Mouse (Mus musculus) kidney, embryonic 14.5 days (tissue): ENCODE results near the gene Kcnq1. TPM values are rescaled to one million over a fixed set of nuclear protein-coding genes. Genes with fewer than 3 reads are reported as not detected.

Experiments used
- ATAC-seq: fragments of 200-750 bp; cut with Nextera tagmentation; 2 replicates; pipeline ENCODE4 v1.8.0; 2017; ENCODE audit warnings: moderate number of reproducible peaks, mild to moderate bottlenecking, moderate TSS enrichment, moderate library complexity; ENCODE audit not compliant: low FRiP score, low TSS enrichment
- H3K27ac ChIP-seq: fragments of 300-500 bp; sonication (generic); 2 replicates; pipeline ENCODE4 v1.5.1; 2014; ENCODE audit warnings: low read depth, mild to moderate bottlenecking, low read length, moderate library complexity, mixed read lengths
- H3K27me3 ChIP-seq: fragments of 300-500 bp; sonication (generic); 2 replicates; pipeline ENCODE4 v1.6.1; 2014; ENCODE audit warnings: mild to moderate bottlenecking, low read length; ENCODE audit not compliant: control insufficient read depth, insufficient read depth
- H3K36me3 ChIP-seq: fragments of 300-500 bp; sonication (generic); 2 replicates; pipeline ENCODE4 v1.6.1; 2014; ENCODE audit warnings: low read length, mixed read lengths; ENCODE audit not compliant: control insufficient read depth, insufficient read depth
- H3K4me1 ChIP-seq: fragments of 300-500 bp; sonication (generic); 2 replicates; pipeline ENCODE4 v1.6.1; 2014; ENCODE audit warnings: low read length, mixed read lengths; ENCODE audit not compliant: control insufficient read depth, insufficient read depth
- H3K4me2 ChIP-seq: fragments of 300-500 bp; sonication (generic); replicated peaks from 2 replicates; pipeline ENCODE4 v1.6.1; 2014; ENCODE audit warnings: low read depth, mild to moderate bottlenecking, low read length
- H3K4me3 ChIP-seq: fragments of 300-500 bp; sonication (generic); 2 replicates; pipeline ENCODE4 v1.5.1; 2014; ENCODE audit warnings: mild to moderate bottlenecking, low read length
- H3K9ac ChIP-seq: fragments of 300-500 bp; sonication (generic); 2 replicates; pipeline ENCODE4 v1.6.1; 2014; ENCODE audit warnings: low read depth, mild to moderate bottlenecking, low read length, moderate library complexity
- H3K9me3 ChIP-seq: fragments of 300-500 bp; sonication (generic); 2 replicates; pipeline ENCODE4 v1.6.1; 2016; ENCODE audit warnings: low read length; ENCODE audit not compliant: control insufficient read depth
- WGBS: fragments of 180-500 bp; shearing (Covaris S2); extraction: QIAGEN DNeasy Blood & Tissue Kit; methylation state at CpG from one replicate; pipeline ENCODE4 v1.1.7; 2014; 5-methylcytosine and 5-hydroxymethylcytosine counted together
- polyA plus RNA-seq: library from polyadenylated mRNA; unstranded; fragments of >200 nt; fragmentation: Nextera tagmentation; extraction: Ambion mirVana; gene quantifications from 2 replicates; pipeline ENCODE4 v1.2.1, GENCODE M21; 2014

Gene Kcnq1
- polyA plus RNA-seq, 1 experiment from 2014 or later = 5.4 TPM

GRCm38 (mm10) chr7:143100759-143101158 lies 5.4 kb upstream of the Kcnq1 start:
- 72% methylated on average over 4 of the region's 4 CpGs for WGBS
- Histone ChIP-seq H3K27me3 (peaks cover 2% of the 10 kb centered on the region; the same call in 1 of the 2 replicates), H3K9ac (no peak overlapping the region), H3K4me1 (no peaks in the 10 kb centered on the region), H3K9me3 (no peaks in the 10 kb centered on the region), H3K4me3 (no peak overlapping the region), H3K4me2 (no peak overlapping the region), H3K27ac (no peak overlapping the region), H3K36me3 (no peaks in the 10 kb centered on the region)
- no peak for ATAC-seq

DNA sequence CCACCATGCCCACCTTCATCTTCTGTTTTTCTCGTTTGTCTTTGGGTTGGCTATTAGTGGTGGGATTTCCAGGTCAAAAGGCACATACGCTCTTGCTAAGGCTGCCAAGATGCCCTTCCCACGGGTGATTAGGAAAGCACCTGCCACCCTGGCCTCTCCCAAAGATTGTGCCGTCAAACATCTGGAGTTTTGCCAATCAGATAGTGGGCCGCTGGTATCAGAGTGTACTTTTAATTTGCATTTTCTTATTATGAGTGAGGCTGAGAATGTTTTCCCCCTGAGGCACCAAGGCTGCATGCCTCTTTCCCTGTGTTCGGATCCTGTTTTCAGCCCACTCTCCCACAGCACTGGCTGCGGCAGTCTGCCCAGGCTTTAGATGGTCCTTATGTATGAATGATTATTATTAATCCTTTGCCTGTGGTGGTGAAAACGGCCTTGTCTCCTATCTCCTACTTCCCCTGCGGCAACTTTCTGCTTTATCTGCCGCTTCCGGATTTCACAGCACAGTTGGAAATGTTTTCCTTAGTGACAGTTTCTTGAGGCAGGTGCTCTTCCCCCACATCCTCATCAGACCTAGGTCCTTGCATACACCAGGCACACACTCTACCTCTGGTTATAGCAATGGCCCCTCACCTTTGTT lies 784 bp upstream of the Kcnq1 start:
- no peak overlapping the region for H3K4me2 ChIP-seq
- H3K9ac ChIP-seq = no peak overlapping the region
- H3K36me3 ChIP-seq = no peaks in the 10 kb centered on the region
- peaks cover 13% of the 10 kb centered on the region for H3K4me1 ChIP-seq
- no peak for ATAC-seq
- H3K27me3 ChIP-seq = peaks cover 29% of the 10 kb centered on the region
- no peaks in the 10 kb centered on the region for H3K9me3 ChIP-seq
- WGBS = 65% methylated on average over 11 of the region's 11 CpGs
- no peak overlapping the region for H3K27ac ChIP-seq
- no peak overlapping the region for H3K4me3 ChIP-seq

DNA sequence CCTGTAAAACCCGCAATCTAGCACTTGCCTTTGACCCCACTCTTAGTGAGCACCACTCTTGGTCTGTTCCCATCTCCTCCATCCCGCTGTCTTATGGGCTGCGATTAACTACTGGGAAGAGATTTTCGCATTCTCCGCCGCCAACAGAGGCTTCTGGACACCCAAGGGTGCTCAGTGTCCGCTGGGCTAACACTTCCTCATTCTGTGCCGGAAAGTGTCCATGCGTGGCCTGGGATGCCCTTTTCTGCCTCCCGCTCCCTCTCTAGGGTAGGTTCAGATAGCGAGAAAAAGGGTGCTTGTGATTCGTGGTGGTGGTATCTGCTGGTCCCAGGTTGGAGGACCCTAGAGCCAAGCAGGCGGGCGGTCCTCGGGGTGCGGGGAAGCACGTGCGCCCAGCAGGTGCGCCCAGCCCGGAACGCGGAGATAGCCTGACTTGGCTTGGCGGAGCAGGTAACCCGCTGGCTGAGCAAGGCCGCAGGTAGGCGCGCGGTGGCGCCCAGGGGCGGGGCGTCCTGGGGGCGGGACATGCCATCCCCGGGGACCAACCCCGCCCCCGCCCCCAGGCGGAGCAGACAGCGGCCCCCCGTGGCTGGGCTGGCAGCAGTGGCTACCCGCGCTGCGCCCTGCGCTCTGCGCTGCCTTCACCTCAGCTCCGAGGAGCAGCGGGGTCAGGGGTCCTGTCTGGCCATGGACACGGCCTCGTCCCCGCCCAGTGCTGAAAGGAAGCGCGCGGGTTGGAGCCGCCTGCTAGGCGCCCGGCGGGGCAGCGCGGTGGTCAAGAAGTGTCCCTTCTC lies 707 bp downstream of the Kcnq1 start:
- ATAC-seq = peak; percentile 54
- peak overlapping the region; percentile 45; the same call in 1 of the 2 replicates for H3K9ac ChIP-seq

DNA sequence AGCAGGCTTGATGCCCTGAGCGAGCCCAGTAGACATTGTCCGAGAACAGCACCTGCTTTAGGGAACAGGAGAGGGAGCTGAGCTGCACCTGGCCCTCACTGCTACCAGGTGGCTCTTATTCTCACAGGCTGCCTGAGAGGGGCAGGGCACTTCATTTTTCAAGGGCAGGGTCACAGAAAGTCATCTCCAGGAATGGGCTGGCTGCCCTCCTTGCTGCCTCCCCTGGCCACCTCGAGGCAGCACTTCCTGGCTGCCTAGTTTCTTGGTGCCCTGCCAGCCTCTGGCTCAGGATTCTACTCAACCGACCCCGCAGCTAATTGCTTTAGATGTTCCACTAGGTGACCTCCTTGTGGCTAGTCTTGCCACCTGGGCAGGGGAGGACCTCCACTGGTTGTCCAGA lies 2.0 kb downstream of the Kcnq1 start:
- Histone ChIP-seq H3K4me1 (peaks cover 13% of the 10 kb centered on the region), H3K36me3 (no peaks in the 10 kb centered on the region), H3K9me3 (no peaks in the 10 kb centered on the region), H3K4me3 (no peak overlapping the region), H3K4me2 (peak overlapping the region; percentile 19), H3K27me3 (peaks cover 29% of the 10 kb centered on the region), H3K27ac (no peak overlapping the region), H3K9ac (no peak overlapping the region)
- 31% methylated on average over 5 of the region's 5 CpGs for WGBS
- no peak for ATAC-seq

More for the DNA sequence above, 707 bp downstream of the Kcnq1 start:
- Histone ChIP-seq H3K4me3 (peak overlapping the region; percentile 47), H3K27ac (no peak overlapping the region), H3K27me3 (peaks cover 29% of the 10 kb centered on the region), H3K36me3 (no peaks in the 10 kb centered on the region), H3K4me2 (peak overlapping the region; percentile 92), H3K4me1 (peaks cover 13% of the 10 kb centered on the region), H3K9me3 (no peaks in the 10 kb centered on the region)
- 6% methylated on average over 54 of the region's 57 CpGs for WGBS

GRCm38 (mm10) chr7:143108996-143109660 lies 3.0 kb downstream of the Kcnq1 start:
- Histone ChIP-seq H3K27ac (peak overlapping the region; percentile 42; the same call in 1 of the 2 replicates), H3K36me3 (no peaks in the 10 kb centered on the region), H3K4me1 (peaks cover 13% of the 10 kb centered on the region), H3K4me2 (peak overlapping the region; percentile 19), H3K27me3 (peaks cover 29% of the 10 kb centered on the region), H3K9me3 (no peaks in the 10 kb centered on the region), H3K4me3 (no peak overlapping the region), H3K9ac (no peak overlapping the region)
- 16% methylated on average over 3 of the region's 3 CpGs for WGBS
- ATAC-seq = no peak

DNA sequence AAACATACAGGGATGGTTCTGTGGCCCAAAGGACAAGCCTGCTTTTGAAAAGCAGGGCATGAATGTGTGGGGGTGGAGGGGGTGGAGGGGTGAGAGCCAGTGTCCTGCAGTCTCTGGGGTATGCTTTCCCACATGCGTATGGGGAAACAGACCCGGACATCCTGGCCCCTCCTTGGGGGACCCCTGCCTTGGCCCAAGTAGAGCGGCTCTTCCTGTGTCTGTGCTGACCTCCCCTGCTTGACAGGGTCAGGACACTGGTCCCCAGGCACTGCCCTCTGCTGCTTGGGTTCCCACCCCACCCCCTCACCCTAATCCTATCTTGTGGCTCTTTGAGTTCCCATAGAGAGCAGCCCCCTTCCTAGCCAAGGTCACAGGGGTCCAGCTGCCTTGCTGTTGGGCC lies 3.5 kb downstream of the Kcnq1 start:
- Histone ChIP-seq H3K27ac (no peak overlapping the region), H3K9ac (no peak overlapping the region), H3K36me3 (no peaks in the 10 kb centered on the region), H3K4me3 (no peak overlapping the region), H3K9me3 (no peaks in the 10 kb centered on the region), H3K27me3 (peaks cover 29% of the 10 kb centered on the region), H3K4me2 (no peak overlapping the region), H3K4me1 (peaks cover 13% of the 10 kb centered on the region)
- no peak for ATAC-seq
- WGBS = 62% methylated on average over 3 of the region's 3 CpGs

- H3K4me1 ChIP-seq = peaks cover 13% of the 10 kb centered on the region
- H3K36me3 ChIP-seq = no peaks in the 10 kb centered on the region
- H3K27me3 ChIP-seq = peaks cover 27% of the 10 kb centered on the region
- no peak overlapping the region for H3K4me3 ChIP-seq
- no peaks in the 10 kb centered on the region for H3K9me3 ChIP-seq
- 83% methylated on average over 1 of the region's 1 CpGs for WGBS
- no peak overlapping the region for H3K4me2 ChIP-seq
- ATAC-seq = no peak
- H3K27ac ChIP-seq = no peak overlapping the region
- no peak overlapping the region for H3K9ac ChIP-seq
Observed at GRCm38 (mm10) chr7:143110803-143111202, 4.6 kb downstream of the Kcnq1 start.

DNA sequence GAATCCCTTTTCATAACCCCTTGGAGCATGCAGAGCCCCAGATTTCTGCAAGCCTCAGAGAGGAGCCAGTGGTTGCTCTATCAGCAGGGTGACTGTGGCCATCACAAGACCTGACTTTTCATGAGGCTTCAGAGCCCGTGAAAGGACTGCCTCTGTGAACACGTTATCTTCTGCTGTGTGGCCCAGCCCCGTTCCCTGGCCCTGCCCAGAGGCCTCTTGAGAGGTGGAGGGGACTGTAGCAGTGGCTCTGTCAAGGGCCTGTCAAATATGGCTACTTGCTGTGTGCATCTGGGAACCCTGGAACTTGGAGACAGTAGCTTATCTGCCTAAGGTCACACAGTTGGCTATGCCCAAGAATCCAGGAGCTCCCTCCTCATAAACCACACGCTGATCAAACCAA lies 5.6 kb downstream of the Kcnq1 start:
- H3K36me3 ChIP-seq = no peaks in the 10 kb centered on the region
- H3K9ac ChIP-seq = no peak overlapping the region
- H3K4me2 ChIP-seq = no peak overlapping the region
- peaks cover 19% of the 10 kb centered on the region for H3K27me3 ChIP-seq
- WGBS = 68% methylated on average over 4 of the region's 4 CpGs
- no peak overlapping the region for H3K4me3 ChIP-seq
- H3K27ac ChIP-seq = no peak overlapping the region
- H3K9me3 ChIP-seq = no peaks in the 10 kb centered on the region
- H3K4me1 ChIP-seq = peaks cover 10% of the 10 kb centered on the region
- ATAC-seq = no peak

GRCm38 (mm10) chr7:143112395-143112794 lies 6.2 kb downstream of the Kcnq1 start:
- Histone ChIP-seq H3K36me3 (no peaks in the 10 kb centered on the region), H3K9ac (no peak overlapping the region), H3K27me3 (peaks cover 12% of the 10 kb centered on the region), H3K4me1 (peaks cover 3% of the 10 kb centered on the region), H3K9me3 (no peaks in the 10 kb centered on the region), H3K27ac (no peak overlapping the region), H3K4me2 (no peak overlapping the region), H3K4me3 (no peak overlapping the region)
- WGBS = 19% methylated on average over 1 of the region's 1 CpGs
- ATAC-seq = no peak
